Mouse (Mus musculus): Measurements from ENCODE around the gene Ch25h. TPM values are rescaled to one million over a fixed set of nuclear protein-coding genes. Genes with fewer than 3 reads are reported as not detected.

Gene Ch25h
- total and polyA plus RNA-seq, 3 experiments, result 0.16 to 2.4 (median 0.34) TPM

GRCm38 (mm10) chr19:34493859-34494258, 18.9 kb upstream of the Ch25h start:
- TF ChIP-seq CTCF (IDR thresholded peaks at IDR 0.05), result no peak
- no peak for TF ChIP-seq POLR2A (IDR thresholded peaks at IDR 0.05; ENCODE audit: insufficient read depth, low read depth, low read length)
- no peak for TF ChIP-seq EP300 (IDR thresholded peaks at IDR 0.05; ENCODE audit: insufficient read depth, low read depth, low read length)
- Histone ChIP-seq H3K27me3 (ENCODE audit: control insufficient read depth, insufficient read depth, low read length) (no peaks in the 10 kb centered on the region), H3K4me3 (no peak overlapping the region), H3K79me2 (replicated peaks; ENCODE audit: control insufficient read depth, insufficient read depth, low read length) (no peaks in the 10 kb centered on the region), H3K36me3 (ENCODE audit: control insufficient read depth, insufficient read depth, low read length) (no peaks in the 10 kb centered on the region), H3K4me1 (ENCODE audit: control insufficient read depth, insufficient read depth, low read length) (no peaks in the 10 kb centered on the region), H3K9ac (ENCODE audit: low read depth, low read length) (no peak overlapping the region), H3K27ac (no peak overlapping the region)
- WGBS, result 83% methylated on average over 4 of the region's 4 CpGs
- intact Hi-C loops (cut with DNase I), result no loop called here
- no peak for DNase-seq

GRCm38 (mm10) chr19:34483547-34483946, 8.6 kb upstream of the Ch25h start:
- Histone ChIP-seq H3K79me2 (replicated peaks; ENCODE audit: control insufficient read depth, insufficient read depth, low read length) (no peaks in the 10 kb centered on the region), H3K27ac (no peak overlapping the region), H3K27me3 (ENCODE audit: control insufficient read depth, insufficient read depth, low read length) (no peaks in the 10 kb centered on the region), H3K9ac (ENCODE audit: low read depth, low read length) (no peak overlapping the region), H3K4me1 (ENCODE audit: control insufficient read depth, insufficient read depth, low read length) (no peaks in the 10 kb centered on the region), H3K4me3 (no peak overlapping the region), H3K36me3 (ENCODE audit: control insufficient read depth, insufficient read depth, low read length) (no peaks in the 10 kb centered on the region)
- peak; percentile 41 to 44 for DNase-seq
- TF ChIP-seq CTCF (IDR thresholded peaks at IDR 0.05), result peak; percentile 79
- no peak for TF ChIP-seq POLR2A (IDR thresholded peaks at IDR 0.05; ENCODE audit: insufficient read depth, low read depth, low read length)
- no peak for TF ChIP-seq EP300 (IDR thresholded peaks at IDR 0.05; ENCODE audit: insufficient read depth, low read depth, low read length)
- 6% methylated on average over 4 of the region's 4 CpGs for WGBS
- intact Hi-C loops (cut with DNase I), result loop anchor here (1.0 to 2.0 kb wide), 2 partner anchors 149 to 239 kb away; no protein-coding TSS in a partner anchor

DNA sequence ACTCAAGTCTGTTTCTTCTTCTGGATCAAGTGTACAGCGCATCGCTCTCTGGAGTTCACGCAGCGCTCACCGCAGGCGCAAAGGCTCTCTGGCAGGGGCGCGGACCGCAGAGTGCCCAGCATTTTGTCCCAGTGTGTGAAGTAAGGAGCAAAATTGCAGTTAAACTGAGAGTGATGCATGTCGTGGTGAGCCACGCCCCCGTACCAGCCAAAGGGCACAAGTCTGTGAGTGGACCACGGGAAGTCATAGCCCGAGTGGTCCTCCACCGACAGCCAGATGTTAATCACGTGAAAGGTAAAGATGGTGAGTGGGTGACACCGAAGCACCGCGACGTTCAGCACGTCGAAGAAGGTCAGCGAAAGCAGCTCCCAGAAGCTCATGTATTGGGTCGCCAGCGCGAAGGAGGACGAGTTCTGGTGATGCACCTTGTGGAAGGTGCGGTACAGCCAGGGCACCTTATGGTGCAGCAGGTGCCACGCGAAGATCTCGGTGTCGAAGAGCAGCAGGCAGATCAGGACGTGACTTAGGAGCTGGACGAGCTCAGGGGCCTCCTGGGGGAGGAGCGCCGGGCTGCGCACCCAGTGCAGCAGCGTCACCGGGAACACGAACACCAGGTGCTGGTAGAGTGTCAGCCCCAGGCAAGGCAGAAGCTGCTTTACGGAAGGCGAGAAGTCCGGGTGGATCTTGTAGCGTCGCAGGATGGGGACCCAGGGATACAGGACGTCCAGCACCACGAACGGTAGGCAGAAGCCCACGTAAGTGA, 555 bp downstream of the Ch25h start:
- intact Hi-C loops (cut with DNase I), result loop anchor here (2.0 kb wide), 1 partner anchor 30 kb away; no protein-coding TSS in a partner anchor
- TF ChIP-seq CTCF (IDR thresholded peaks at IDR 0.05), result no peak
- no peak for TF ChIP-seq POLR2A (IDR thresholded peaks at IDR 0.05; ENCODE audit: insufficient read depth, low read depth, low read length)
- no peak for TF ChIP-seq EP300 (IDR thresholded peaks at IDR 0.05; ENCODE audit: insufficient read depth, low read depth, low read length)
- Histone ChIP-seq H3K79me2 (replicated peaks; ENCODE audit: control insufficient read depth, insufficient read depth, low read length) (no peaks in the 10 kb centered on the region), H3K36me3 (ENCODE audit: control insufficient read depth, insufficient read depth, low read length) (no peaks in the 10 kb centered on the region), H3K4me1 (ENCODE audit: control insufficient read depth, insufficient read depth, low read length) (peaks cover 4% of the 10 kb centered on the region), H3K27ac (peak overlapping the region; percentile 51; the same call in 1 of the 2 replicates), H3K9ac (ENCODE audit: low read depth, low read length) (peak overlapping the region; percentile 44), H3K4me3 (peak overlapping the region; percentile 64), H3K27me3 (ENCODE audit: control insufficient read depth, insufficient read depth, low read length) (no peaks in the 10 kb centered on the region; the same call in 1 of the 2 replicates)
- DNase-seq, result peak in 1 of 2 experiments; percentile 22
- 14% methylated on average over 49 of the region's 49 CpGs for WGBS

GRCm38 (mm10) chr19:34471703-34472102, 3.3 kb downstream of the Ch25h start:
- Histone ChIP-seq H3K36me3 (ENCODE audit: control insufficient read depth, insufficient read depth, low read length) (no peaks in the 10 kb centered on the region), H3K4me1 (ENCODE audit: control insufficient read depth, insufficient read depth, low read length) (peaks cover 4% of the 10 kb centered on the region), H3K9ac (ENCODE audit: low read depth, low read length) (no peak overlapping the region), H3K4me3 (no peak overlapping the region), H3K27me3 (ENCODE audit: control insufficient read depth, insufficient read depth, low read length) (no peaks in the 10 kb centered on the region; the same call in 1 of the 2 replicates), H3K79me2 (replicated peaks; ENCODE audit: control insufficient read depth, insufficient read depth, low read length) (no peaks in the 10 kb centered on the region), H3K27ac (no peak overlapping the region)
- 90% methylated on average over 2 of the region's 2 CpGs for WGBS
- TF ChIP-seq POLR2A (IDR thresholded peaks at IDR 0.05; ENCODE audit: insufficient read depth, low read depth, low read length) (no peak), EP300 (IDR thresholded peaks at IDR 0.05; ENCODE audit: insufficient read depth, low read depth, low read length) (no peak), CTCF (IDR thresholded peaks at IDR 0.05) (no peak)
- intact Hi-C loops (cut with DNase I), result no loop called here
- DNase-seq, result no peak

DNA sequence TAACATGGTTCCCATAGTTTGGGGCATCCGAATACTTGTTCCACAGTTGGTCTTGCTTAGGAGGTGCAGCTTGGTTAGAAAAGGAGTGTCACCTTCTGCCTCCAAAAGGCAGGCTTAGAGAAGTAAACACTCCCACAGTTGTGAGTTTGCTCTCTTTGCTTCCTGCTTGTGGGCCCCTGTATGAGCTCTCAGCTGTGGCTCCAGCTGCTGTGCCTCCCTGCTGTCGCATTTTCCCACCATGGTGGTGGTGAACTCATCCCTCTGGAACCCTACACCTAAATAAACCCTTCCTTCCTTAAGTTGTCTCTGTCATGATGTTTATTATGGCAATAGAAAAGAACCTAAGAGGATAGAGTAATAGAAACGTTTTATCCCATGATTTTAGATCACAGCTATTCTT, 6.2 kb downstream of the Ch25h start:
- Histone ChIP-seq H3K27ac (no peak overlapping the region), H3K4me1 (ENCODE audit: control insufficient read depth, insufficient read depth, low read length) (no peaks in the 10 kb centered on the region), H3K36me3 (ENCODE audit: control insufficient read depth, insufficient read depth, low read length) (no peaks in the 10 kb centered on the region), H3K9ac (ENCODE audit: low read depth, low read length) (no peak overlapping the region), H3K27me3 (ENCODE audit: control insufficient read depth, insufficient read depth, low read length) (no peaks in the 10 kb centered on the region), H3K4me3 (no peak overlapping the region), H3K79me2 (replicated peaks; ENCODE audit: control insufficient read depth, insufficient read depth, low read length) (no peaks in the 10 kb centered on the region)
- WGBS, result 46% methylated on average over 3 of the region's 3 CpGs
- no peak for DNase-seq
- TF ChIP-seq CTCF (IDR thresholded peaks at IDR 0.05) (no peak), POLR2A (IDR thresholded peaks at IDR 0.05; ENCODE audit: insufficient read depth, low read depth, low read length) (no peak), EP300 (IDR thresholded peaks at IDR 0.05; ENCODE audit: insufficient read depth, low read depth, low read length) (no peak)
- intact Hi-C loops (cut with DNase I), result no loop called here

- Histone ChIP-seq H3K27me3 (ENCODE audit: control insufficient read depth, insufficient read depth, low read length) (no peaks in the 10 kb centered on the region), H3K27ac (no peak overlapping the region), H3K4me1 (ENCODE audit: control insufficient read depth, insufficient read depth, low read length) (no peaks in the 10 kb centered on the region), H3K36me3 (ENCODE audit: control insufficient read depth, insufficient read depth, low read length) (no peaks in the 10 kb centered on the region), H3K9ac (ENCODE audit: low read depth, low read length) (no peak overlapping the region), H3K79me2 (replicated peaks; ENCODE audit: control insufficient read depth, insufficient read depth, low read length) (no peaks in the 10 kb centered on the region), H3K4me3 (no peak overlapping the region)
- intact Hi-C loops (cut with DNase I), result no loop called here
- DNase-seq, result no peak
- WGBS, result 74% methylated on average over 6 of the region's 6 CpGs
- TF ChIP-seq CTCF (IDR thresholded peaks at IDR 0.05), result no peak
- TF ChIP-seq POLR2A (IDR thresholded peaks at IDR 0.05; ENCODE audit: insufficient read depth, low read depth, low read length), result no peak
- no peak for TF ChIP-seq EP300 (IDR thresholded peaks at IDR 0.05; ENCODE audit: insufficient read depth, low read depth, low read length)
Measured at GRCm38 (mm10) chr19:34468216-34468615, 6.7 kb downstream of the Ch25h start.

All from heart, adult 2 months (tissue).